Mouse (Mus musculus): ENCODE measurements around the gene Gm47985.
"Not testable (repeated sequence)": the region's sequence is repeated elsewhere in the genome, so short reads cannot be mapped to it uniquely, and the experiment has no call there.

Gene Gm47985

GRCm38 (mm10) chr1:151177030-151177936, 5.1 kb upstream of the Gm47985 start:
- DNase-seq (ENCODE audit: low spot score), result no peak

- no peak for DNase-seq (ENCODE audit: low spot score)
Measured at GRCm38 (mm10) chr1:151177937-151178271, 4.4 kb upstream of the Gm47985 start.

- no peak for DNase-seq (ENCODE audit: low spot score)
Measured at GRCm38 (mm10) chr1:151178505-151179083, 3.7 kb upstream of the Gm47985 start.

- no peak for DNase-seq (ENCODE audit: low spot score)
Measured at GRCm38 (mm10) chr1:151180167-151180566, 2.2 kb upstream of the Gm47985 start.

GRCm38 (mm10) chr1:151186186-151186585, 3.8 kb downstream of the Gm47985 start:
- DNase-seq (ENCODE audit: low spot score), result not testable (repeated sequence)

- not testable (repeated sequence) for DNase-seq (ENCODE audit: low spot score)
Measured at GRCm38 (mm10) chr1:151186879-151187424, 4.6 kb downstream of the Gm47985 start.

- no peak for DNase-seq (ENCODE audit: low spot score)
Measured at GRCm38 (mm10) chr1:151188469-151188868, 6.1 kb downstream of the Gm47985 start.

- DNase-seq (ENCODE audit: low spot score), result not testable (repeated sequence)
Measured at GRCm38 (mm10) chr1:151192075-151192474, 9.7 kb downstream of the Gm47985 start, which contains the start of gene Gm8947. Gene Gm8947, plus strand, starts transcription at chr1:151192376.

GRCm38 (mm10) chr1:151192739-151193138, 10.4 kb downstream of the Gm47985 start:
- not testable (repeated sequence) for DNase-seq (ENCODE audit: low spot score)

GRCm38 (mm10) chr1:151195986-151196385, 13.6 kb downstream of the Gm47985 start:
- DNase-seq (ENCODE audit: low spot score), result not testable (repeated sequence)

GRCm38 (mm10) chr1:151196690-151197089, 14.4 kb downstream of the Gm47985 start:
- DNase-seq (ENCODE audit: low spot score), result not testable (repeated sequence)

- DNase-seq (ENCODE audit: low spot score), result not testable (repeated sequence)
Measured at GRCm38 (mm10) chr1:151198120-151198519, 15.8 kb downstream of the Gm47985 start, which contains the start of gene Gm47995. Gene Gm47995, plus strand, starts transcription at chr1:151198448.

GRCm38 (mm10) chr1:151200620-151201019, 18.3 kb downstream of the Gm47985 start:
- not testable (repeated sequence) for DNase-seq (ENCODE audit: low spot score)

- not testable (repeated sequence) for DNase-seq (ENCODE audit: low spot score)
Measured at GRCm38 (mm10) chr1:151202771-151203170, 20.4 kb downstream of the Gm47985 start.

- DNase-seq (ENCODE audit: low spot score), result not testable (repeated sequence)
Measured at GRCm38 (mm10) chr1:151203818-151204217, 21.5 kb downstream of the Gm47985 start, which contains the start of gene 3110040M04Rik. Gene 3110040M04Rik, plus strand, starts transcription at chr1:151204121.

GRCm38 (mm10) chr1:151208493-151208892, 26.2 kb downstream of the Gm47985 start:
- not testable (repeated sequence) for DNase-seq (ENCODE audit: low spot score)

GRCm38 (mm10) chr1:151208944-151209343, 26.6 kb downstream of the Gm47985 start:
- not testable (repeated sequence) for DNase-seq (ENCODE audit: low spot score)

- not testable (repeated sequence) for DNase-seq (ENCODE audit: low spot score)
Measured at GRCm38 (mm10) chr1:151209824-151210355, 27.6 kb downstream of the Gm47985 start, which contains the start of gene Gm47996. Gene Gm47996, plus strand, starts transcription at chr1:151210131.

GRCm38 (mm10) chr1:151211666-151212065, 29.3 kb downstream of the Gm47985 start:
- not testable (repeated sequence) for DNase-seq (ENCODE audit: low spot score)

GRCm38 (mm10) chr1:151214862-151215261, 32.5 kb downstream of the Gm47985 start:
- DNase-seq (ENCODE audit: low spot score), result no peak

- no peak for DNase-seq (ENCODE audit: low spot score)
Measured at GRCm38 (mm10) chr1:151215985-151216384, 33.6 kb downstream of the Gm47985 start.

- no peak for DNase-seq (ENCODE audit: low spot score)
Measured at GRCm38 (mm10) chr1:151216417-151216816, 34.1 kb downstream of the Gm47985 start.

Data from urinary bladder, postnatal 10 days (tissue).